Mouse (Mus musculus): ENCODE results near the gene Clasp2.

DNA sequence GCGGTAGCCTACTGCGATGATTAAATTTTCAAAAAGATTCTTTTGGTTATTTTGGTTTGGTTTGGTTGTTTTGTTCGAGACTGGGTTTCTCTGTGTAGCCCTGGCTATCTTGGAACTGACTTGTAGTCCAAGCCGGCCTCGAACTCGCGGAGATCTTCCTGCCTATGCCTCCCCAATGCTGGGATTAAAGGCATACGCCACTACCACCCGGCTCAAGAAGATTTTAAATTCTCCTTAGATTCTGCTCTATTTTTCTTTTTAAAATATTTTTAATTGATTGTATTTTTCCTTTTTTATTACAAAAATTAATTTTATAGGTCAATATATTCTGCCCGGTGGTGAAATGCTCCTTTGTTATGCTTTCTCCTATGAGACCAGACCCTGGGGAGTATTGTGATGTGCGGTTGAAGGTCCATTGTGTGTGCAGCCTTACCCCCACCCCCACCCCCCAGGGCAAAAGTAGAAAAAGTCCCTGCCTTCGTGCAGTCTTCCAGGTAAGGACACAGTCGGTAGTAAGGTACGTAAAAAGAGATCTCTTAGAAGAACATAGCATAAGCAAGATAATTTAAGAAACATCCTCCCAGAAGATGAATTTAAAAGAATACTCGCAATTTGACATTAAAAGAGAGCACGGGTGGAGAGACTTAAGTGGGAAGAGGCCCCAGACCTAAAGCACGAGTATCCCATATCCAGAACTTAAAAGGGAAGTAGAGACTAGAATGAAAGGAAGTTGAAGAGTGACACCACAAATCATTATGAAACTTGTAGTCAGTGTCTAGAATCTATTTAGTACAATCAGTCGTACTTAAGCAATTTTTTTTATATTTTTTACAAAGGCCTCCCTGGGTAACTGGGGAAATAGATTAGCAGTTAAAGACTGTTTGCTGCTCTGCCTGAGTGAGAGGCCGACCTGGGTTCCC is 32.7 kb upstream of the Clasp2 start:
- TF ChIP-seq GATA1 (IDR thresholded peaks at IDR 0.05; ENCODE audit: low read length) (no peak), TAL1 (IDR thresholded peaks at IDR 0.05; ENCODE audit: low read length) (no peak)
